Mouse (Mus musculus) ES-Bruce4 (cell line): ENCODE results near the gene Gapt.

Experiments used
- CTCF ChIP-seq: IDR thresholded peaks from one replicate; pipeline ENCODE4 v1.8.1; 2011; ENCODE audit warnings: low read depth, low read length
- EP300 ChIP-seq: IDR thresholded peaks from 2 replicates; pipeline ENCODE4 v1.6.1; 2011; ENCODE audit warnings: low read depth, low read length; ENCODE audit not compliant: insufficient read depth
- POLR2A ChIP-seq: IDR thresholded peaks from one replicate; pipeline ENCODE4 v1.8.1; 2011; ENCODE audit warnings: low read length; ENCODE audit not compliant: insufficient read depth

GRCm38 (mm10) chr13:110363722-110364121 is 6.7 kb upstream of the Gapt start:
- TF ChIP-seq POLR2A (no peak), CTCF (no peak), EP300 (no peak)
